Mouse (Mus musculus): Measurements from ENCODE around the gene Zc3hc1. TPM values are rescaled to one million over a fixed set of nuclear protein-coding genes. Genes with fewer than 3 reads are reported as not detected.

Gene Zc3hc1
- total RNA-seq, 2 experiments from 2014 or later, result 24.5 to 27.9 TPM

GRCm38 (mm10) chr6:30372627-30373369 is 18.0 kb downstream of the Zc3hc1 start:
- DNase-seq, result no peak

- DNase-seq, result no peak
Observed at GRCm38 (mm10) chr6:30369291-30369690, 21.5 kb downstream of the Zc3hc1 start.

- no peak for DNase-seq
Observed at GRCm38 (mm10) chr6:30363808-30364207, 27.0 kb downstream of the Zc3hc1 start.

DNA sequence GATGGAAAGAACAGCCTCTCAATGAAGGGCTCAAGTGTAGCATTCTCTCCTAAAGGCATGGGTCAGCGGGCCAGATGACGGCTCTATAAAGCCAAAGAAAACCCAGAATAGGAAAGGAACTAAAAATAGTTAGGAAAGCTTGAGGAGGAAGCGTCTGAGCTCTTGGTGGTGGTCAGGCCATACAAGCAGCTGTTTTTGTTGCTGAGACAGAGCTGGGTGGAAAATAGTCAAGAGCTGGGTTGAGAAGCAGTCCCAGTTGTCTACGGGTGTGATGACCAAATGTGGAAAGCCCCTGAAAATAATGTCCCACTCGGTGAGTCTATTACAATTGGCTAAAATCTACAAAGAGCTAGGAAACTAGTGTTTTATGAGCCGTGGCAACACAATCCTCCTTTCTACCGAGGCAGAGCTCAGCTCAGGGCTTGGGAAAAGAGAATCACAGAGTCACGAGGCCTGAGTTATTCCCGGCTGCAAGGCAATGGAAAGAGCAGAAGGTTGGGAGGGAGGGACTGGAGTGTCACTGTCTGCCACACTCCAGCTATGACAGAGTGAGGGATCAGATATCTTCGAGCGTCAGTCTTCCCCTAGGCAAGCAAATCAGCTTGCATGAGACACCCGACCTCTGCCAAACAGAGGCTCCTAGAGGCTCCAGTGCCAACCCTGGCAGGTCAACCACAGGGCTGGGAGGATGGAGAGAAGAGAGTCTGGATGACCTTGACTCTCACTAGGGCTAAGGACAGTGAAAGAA is 30.9 kb downstream of the Zc3hc1 start:
- DNase-seq, result no peak

DNA sequence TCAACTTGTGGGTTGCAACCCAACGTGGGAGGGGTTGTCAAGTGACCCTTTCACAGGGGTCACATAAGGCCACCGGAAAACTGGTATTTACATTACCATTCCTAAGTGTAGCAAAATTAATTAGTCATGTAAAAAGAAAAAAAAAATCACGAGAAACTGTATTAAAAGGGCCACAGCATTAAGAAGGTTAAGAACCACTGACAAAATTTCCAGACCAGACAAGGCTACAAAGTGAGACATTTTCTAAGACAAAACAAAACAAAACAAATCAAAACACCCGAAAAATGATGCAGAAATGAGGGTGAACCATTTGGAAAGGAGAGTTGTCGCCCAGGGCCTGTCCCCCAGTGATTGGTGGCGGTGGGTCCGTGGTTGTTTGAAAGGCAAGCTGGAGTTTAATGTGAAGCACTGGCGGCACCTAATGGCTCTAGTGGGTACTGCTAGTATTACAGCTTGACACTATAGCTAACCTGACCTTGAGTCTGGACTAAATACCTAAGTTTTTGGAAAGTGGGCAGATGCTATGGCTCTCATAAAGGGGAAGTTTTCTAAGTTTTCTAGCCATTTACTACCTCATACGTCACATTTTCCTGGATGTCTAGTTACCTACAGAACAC is 33.2 kb downstream of the Zc3hc1 start:
- peak; percentile 52 to 76 for DNase-seq

GRCm38 (mm10) chr6:30356680-30357079 is 34.1 kb downstream of the Zc3hc1 start:
- DNase-seq, result no peak

DNA sequence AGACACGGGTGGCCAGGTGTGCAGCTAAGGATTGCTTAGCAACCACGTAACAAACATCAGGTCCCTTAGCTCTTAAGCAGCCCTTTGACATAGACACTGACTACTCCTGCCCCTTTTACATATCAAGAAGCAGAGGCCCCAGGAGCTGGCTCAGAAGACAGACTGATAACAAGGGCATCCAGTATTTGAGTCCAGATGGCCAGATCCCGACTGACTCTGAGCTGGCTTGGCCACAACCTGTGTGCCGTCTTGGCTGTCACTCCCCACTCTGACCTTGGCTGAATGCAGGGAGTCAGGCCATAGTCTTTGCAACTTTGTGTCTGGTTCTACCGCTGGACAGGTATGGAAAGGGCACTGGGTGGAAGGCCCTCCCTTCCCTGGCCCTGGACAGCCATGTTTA is 34.7 kb downstream of the Zc3hc1 start:
- DNase-seq, result no peak

- DNase-seq, result no peak
Observed at GRCm38 (mm10) chr6:30355701-30356100, 35.1 kb downstream of the Zc3hc1 start.

- no peak for DNase-seq
Observed at GRCm38 (mm10) chr6:30354760-30355159, 36.1 kb downstream of the Zc3hc1 start.

DNA sequence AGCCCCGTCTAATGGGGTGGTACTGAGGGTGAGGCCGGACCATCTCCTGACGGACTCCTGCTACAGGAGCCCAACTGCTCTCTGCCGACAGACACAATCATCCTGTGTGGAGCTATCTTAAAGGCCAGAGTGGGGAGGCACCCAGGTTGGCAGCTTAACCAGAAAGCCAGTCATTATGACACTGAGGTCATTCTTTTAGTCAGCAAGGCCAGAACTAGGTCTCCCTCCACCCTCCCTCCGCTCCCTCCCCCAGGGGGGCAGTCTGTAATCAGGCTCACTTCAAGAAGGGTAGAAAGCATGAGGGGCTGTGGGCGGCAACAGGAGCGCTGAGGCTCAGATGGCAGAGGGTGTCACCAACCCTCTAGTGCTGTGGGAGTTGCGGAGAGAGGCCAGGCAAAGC is 37.2 kb downstream of the Zc3hc1 start:
- DNase-seq, result no peak

GRCm38 (mm10) chr6:30352762-30353161 is 38.1 kb downstream of the Zc3hc1 start:
- DNase-seq, result no peak

GRCm38 (mm10) chr6:30351290-30351689 is 39.5 kb downstream of the Zc3hc1 start:
- DNase-seq, result no peak

DNA sequence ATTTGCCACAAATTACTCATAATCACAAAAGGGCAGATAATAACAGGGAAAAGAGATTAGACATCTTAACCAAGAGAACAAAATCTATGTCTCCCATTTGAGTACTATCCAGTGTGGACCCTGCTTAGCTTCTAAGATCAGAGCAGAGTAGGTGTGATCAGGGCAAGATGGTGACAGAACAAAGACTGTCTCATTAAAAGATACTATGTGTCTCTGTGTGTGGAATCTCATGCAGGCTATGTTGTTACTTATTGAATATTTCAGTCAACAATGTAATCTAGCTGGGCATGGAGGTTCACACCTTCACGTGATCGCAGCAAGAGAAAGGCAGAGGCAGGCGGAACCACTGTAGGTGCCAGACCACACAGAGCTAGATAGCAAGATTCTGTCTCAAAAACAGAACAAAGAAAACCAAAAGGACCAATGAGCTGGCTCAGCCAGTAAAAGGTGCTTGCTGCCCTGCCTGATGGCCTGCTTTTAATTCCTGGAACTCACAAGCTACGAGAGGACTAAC is 43.5 kb downstream of the Zc3hc1 start:
- DNase-seq, result no peak

- no peak for DNase-seq
Observed at GRCm38 (mm10) chr6:30346737-30347136, 44.1 kb downstream of the Zc3hc1 start.

- no peak for DNase-seq
Observed at GRCm38 (mm10) chr6:30344032-30344431, 46.8 kb downstream of the Zc3hc1 start.

GRCm38 (mm10) chr6:30340231-30340873 is 50.5 kb downstream of the Zc3hc1 start:
- no peak for DNase-seq

GRCm38 (mm10) chr6:30336912-30337311 is 53.9 kb downstream of the Zc3hc1 start:
- DNase-seq, result no peak

- no peak for DNase-seq
Observed at GRCm38 (mm10) chr6:30332262-30332661, 58.6 kb downstream of the Zc3hc1 start.

GRCm38 (mm10) chr6:30330706-30331105 is 60.1 kb downstream of the Zc3hc1 start:
- DNase-seq, result no peak

- DNase-seq, result no peak
Observed at GRCm38 (mm10) chr6:30325932-30326501, 64.8 kb downstream of the Zc3hc1 start.

DNA sequence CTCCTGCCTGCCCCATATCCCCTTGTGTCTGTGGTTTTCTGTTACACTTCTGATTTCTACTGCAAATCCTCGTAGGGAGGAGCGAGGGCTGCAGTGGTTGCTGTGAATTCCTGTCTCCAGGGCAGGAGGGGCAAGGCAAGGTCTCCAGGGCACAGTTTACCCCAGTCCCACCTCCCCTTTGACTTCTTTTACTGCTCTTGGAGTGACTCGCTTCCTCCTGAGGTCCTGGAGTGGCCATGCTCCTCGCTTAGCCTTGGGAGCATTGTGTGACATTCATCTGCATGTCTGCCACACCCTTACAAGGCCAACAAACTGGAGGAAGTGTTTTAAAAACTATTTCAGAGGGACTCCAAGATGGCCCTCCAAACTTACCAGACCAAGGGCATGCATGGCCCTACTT is 69.8 kb downstream of the Zc3hc1 start:
- no peak for DNase-seq

DNA sequence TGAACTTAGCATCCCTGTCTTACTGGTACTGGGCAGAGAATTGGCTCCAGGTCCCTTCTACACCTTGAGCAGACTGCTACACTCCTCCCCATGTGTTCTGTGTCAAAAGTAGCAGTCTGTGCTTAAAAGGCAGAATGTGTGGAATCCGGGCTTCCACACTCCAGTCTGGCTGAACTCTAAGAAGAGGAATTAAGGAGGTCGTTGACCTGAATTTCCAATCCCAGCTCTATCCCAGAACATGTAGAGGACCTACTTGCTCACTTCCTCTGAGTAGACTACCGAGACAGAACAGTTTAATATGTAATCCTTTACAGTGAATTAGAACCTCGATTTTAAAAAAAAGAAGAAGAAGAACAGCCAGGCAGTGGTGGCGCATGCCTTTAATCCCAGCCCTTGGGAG is 71.6 kb downstream of the Zc3hc1 start:
- no peak for DNase-seq
